Mouse (Mus musculus) granulocyte monocyte progenitor cell, adult 5-6 weeks (primary cell): Measurements from ENCODE around the gene Myh10. TPM values are rescaled to one million over a fixed set of nuclear protein-coding genes. Genes with fewer than 3 reads are reported as not detected.

Experiments used
- ATAC-seq: replicated peaks from 2 replicates; pipeline ENCODE4 v1.8.0; 2016; ENCODE audit warnings: mild to moderate bottlenecking, moderate TSS enrichment, inconsistent platforms; ENCODE audit not compliant: poor library complexity, severe bottlenecking
- total RNA-seq, 2 experiments: library from RNA; stranded (forward) in 1 of 2; stranded (reverse) in 1 of 2; fragments of 200-712, 200-1000 nt in 1 of 2; fragments of >200 nt in 1 of 2; fragmentation: Nextera tagmentation in 1 of 2; gene quantifications; 2 replicates each; pipeline ENCODE4 v1.2.3; 2014 to 2017

Gene Myh10
- 0.37 TPM in 1 of 2 replicates, not detected in the other for total RNA-seq (2014; fragmentation: Nextera tagmentation)
- 0.21 and 0.30 TPM in 2 replicates for total RNA-seq (2017)

- peak; percentile 95 for ATAC-seq
Measured at GRCm38 (mm10) chr11:68691321-68692009, at the start of gene Myh10. Gene Myh10 (plus strand): TSS chr11:68691559.

GRCm38 (mm10) chr11:68644781-68645180, 46.6 kb upstream of the Myh10 start:
- ATAC-seq = no peak

- no peak for ATAC-seq
Measured at GRCm38 (mm10) chr11:68647808-68648207, 43.6 kb upstream of the Myh10 start.

- ATAC-seq = no peak
Measured at GRCm38 (mm10) chr11:68648385-68649148, 42.8 kb upstream of the Myh10 start.

- ATAC-seq = no peak
Measured at GRCm38 (mm10) chr11:68651518-68651917, 39.8 kb upstream of the Myh10 start.

GRCm38 (mm10) chr11:68655524-68655923, 35.8 kb upstream of the Myh10 start:
- no peak for ATAC-seq

- ATAC-seq = peak; percentile 27; the same call in 1 of the 2 replicates
Measured at GRCm38 (mm10) chr11:68656887-68657685, 34.3 kb upstream of the Myh10 start.

- ATAC-seq = no peak
Measured at GRCm38 (mm10) chr11:68657811-68658210, 33.5 kb upstream of the Myh10 start.

GRCm38 (mm10) chr11:68665331-68665730, 26.0 kb upstream of the Myh10 start:
- ATAC-seq = no peak

- ATAC-seq = no peak
Measured at GRCm38 (mm10) chr11:68666210-68666609, 25.1 kb upstream of the Myh10 start.

- no peak for ATAC-seq
Measured at GRCm38 (mm10) chr11:68672270-68672970, 18.9 kb upstream of the Myh10 start.

GRCm38 (mm10) chr11:68674071-68674470, 17.3 kb upstream of the Myh10 start:
- ATAC-seq = no peak

- ATAC-seq = no peak
Measured at GRCm38 (mm10) chr11:68674643-68675042, 16.7 kb upstream of the Myh10 start.

- ATAC-seq = no peak
Measured at GRCm38 (mm10) chr11:68675274-68675673, 16.1 kb upstream of the Myh10 start.

GRCm38 (mm10) chr11:68681254-68681839, 10.0 kb upstream of the Myh10 start:
- no peak for ATAC-seq

GRCm38 (mm10) chr11:68682136-68682806, 9.1 kb upstream of the Myh10 start:
- no peak for ATAC-seq

GRCm38 (mm10) chr11:68686001-68686400, 5.4 kb upstream of the Myh10 start:
- ATAC-seq = no peak

- ATAC-seq = no peak
Measured at GRCm38 (mm10) chr11:68689304-68689703, 2.1 kb upstream of the Myh10 start.

- ATAC-seq = no peak
Measured at GRCm38 (mm10) chr11:68690465-68690864, 894 bp upstream of the Myh10 start.
